In the genomic region with DNA sequence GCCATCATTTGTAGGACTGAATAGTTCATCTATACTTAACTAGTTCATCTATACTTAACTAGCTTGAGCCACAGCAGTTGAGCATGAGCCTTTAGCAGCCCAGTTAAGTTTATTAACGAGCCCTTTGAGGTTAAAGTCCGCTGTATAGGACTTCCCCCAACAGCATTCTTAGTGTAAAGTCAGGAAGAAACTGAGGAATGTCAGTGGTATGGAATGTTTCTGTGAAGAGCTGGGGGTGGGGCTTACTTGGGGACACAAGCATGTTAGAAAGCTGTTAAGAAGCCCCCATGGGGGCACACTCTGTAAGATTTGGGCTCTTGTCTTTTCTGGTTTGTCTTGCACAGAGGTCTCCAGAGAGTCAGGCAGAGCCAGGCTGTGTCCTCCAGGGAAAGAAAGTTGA, we compare ENCODE assay signal across 15 mouse cellular contexts. TPM values are rescaled to one million over a fixed set of nuclear protein-coding genes. Genes with fewer than 3 reads are reported as not detected.
DNase-seq lines count a peak whose midpoint lies in the region; ATAC-seq and TF ChIP-seq lines count a peak whose summit lies in the region.
"Had no signal": no experiment of that assay in that cellular context is flagged by ENCODE, and none has a peak within 500 bp of the region (broad histone marks: within the 10 kb centered on the region; RNA-seq: fewer than 3 reads in every experiment).

No protein-coding gene starts in this region.

- H3K9ac ChIP-seq in kidney, embryonic 15.5 days, result no peak overlapping the region
- no peak overlapping the region for H3K9ac ChIP-seq in CH12.LX (ENCODE audit: insufficient read depth, low read depth)
- no peak overlapping the region for H3K9ac ChIP-seq in limb, embryonic 15.5 days
- H3K9ac ChIP-seq: midbrain, embryonic 15.5 days; neural tube, embryonic 13.5 days had no signal

- H3K4me1 ChIP-seq in kidney, embryonic 15.5 days, result peaks cover 65% of the 10 kb centered on the region
- peaks cover 6 to 31% of the 10 kb centered on the region in 2 experiments; a peak in 3 of 4 replicates for H3K4me1 ChIP-seq in CH12.LX (ENCODE audit: control insufficient read depth in 1 of 2, insufficient read depth in 2 of 2)
- peaks cover 49% of the 10 kb centered on the region for H3K4me1 ChIP-seq in limb, embryonic 15.5 days

- peaks cover 48% of the 10 kb centered on the region for H3K27me3 ChIP-seq in kidney, embryonic 15.5 days
- H3K27me3 ChIP-seq in CH12.LX (replicated peaks), result no peaks in the 10 kb centered on the region
- peaks cover 26% of the 10 kb centered on the region for H3K27me3 ChIP-seq in limb, embryonic 15.5 days

- TF ChIP-seq EP300 in CH12.LX (IDR thresholded peaks at IDR 0.05; ENCODE audit: low read length), result no peak

- dilution Hi-C loops in CH12.LX (cut with MboI; ENCODE audit: extremely low pct_ligation_motif_present, extremely low pct_unique_long_range_greater_than_20kb, low sequenced_read_pairs), result no loop called here

- in situ Hi-C loops in CH12.LX (cut with MboI; ENCODE audit: low pct_ligation_motif_present, low pct_unique_long_range_greater_than_20kb, low sequenced_read_pairs), result loop anchor here (5.0 to 10.0 kb wide), 3 partner anchors 48 to 102 kb away; partner anchors contain the start of gene Batf3

- ATAC-seq in kidney, embryonic 15.5 days (replicated peaks; ENCODE audit: low FRiP score), result no peak
- no peak for ATAC-seq in limb, embryonic 15.5 days (ENCODE audit: insufficient number of reproducible peaks, low FRiP score, low TSS enrichment, low read depth)
- ATAC-seq: midbrain, embryonic 15.5 days had no signal

- H3K4me3 ChIP-seq in kidney, embryonic 15.5 days (replicated peaks), result no peak overlapping the region
- H3K4me3 ChIP-seq in CH12.LX (replicated peaks in 1 of 3; ENCODE audit: low read depth in 2 of 3, low read length in 2 of 3, poor library complexity in 1 of 3), result no peak overlapping the region
- no peak overlapping the region for H3K4me3 ChIP-seq in limb, embryonic 15.5 days
- H3K4me3 ChIP-seq: midbrain, embryonic 15.5 days; neural tube, embryonic 13.5 days had no signal

- peak overlapping the region; percentile 52 for H3K27ac ChIP-seq in kidney, embryonic 15.5 days
- H3K27ac ChIP-seq in CH12.LX (ENCODE audit: insufficient read depth, low read depth), result no peak overlapping the region
- H3K27ac ChIP-seq in limb, embryonic 15.5 days, result no peak overlapping the region
- H3K27ac ChIP-seq: midbrain, embryonic 15.5 days; neural tube, embryonic 13.5 days had no signal

- WGBS in kidney, embryonic 15.5 days, result 23% methylated on average over 2 of the region's 2 CpGs
- 12% methylated on average over 2 of the region's 2 CpGs for WGBS in limb, embryonic 15.5 days

- H3K36me3 ChIP-seq in kidney, embryonic 15.5 days, result no peaks in the 10 kb centered on the region
- H3K36me3 ChIP-seq in CH12.LX (replicated peaks in 1 of 2; ENCODE audit: control insufficient read depth in 1 of 2, insufficient read depth in 1 of 2, low read length in 1 of 2), result peaks cover 31 to 47% of the 10 kb centered on the region in 2 experiments
- no peaks in the 10 kb centered on the region for H3K36me3 ChIP-seq in limb, embryonic 15.5 days
- H3K36me3 ChIP-seq: midbrain, embryonic 15.5 days; neural tube, embryonic 13.5 days had no signal

- H3K79me2 ChIP-seq in CH12.LX (replicated peaks; ENCODE audit: control insufficient read depth, extremely low read depth, insufficient read depth, poor library complexity, severe bottlenecking), result peaks cover 46% of the 10 kb centered on the region

- peak; percentile 35 for DNase-seq in embryo, embryonic 11 days
- DNase-seq in embryo, embryonic 10 days (ENCODE audit: low spot score), result no peak
- DNase-seq in kidney, adult 8-10 months, result no peak
- no peak for DNase-seq in CH12.LX (ENCODE audit: extremely low read depth)
- DNase-seq in gastrocnemius, postnatal 25 days, result no peak
- DNase-seq in c-Kit-positive CD71-positive TER-119-positive erythroid progenitor cells, embryonic 14.5 days (ENCODE audit: low spot score), result no peak
- DNase-seq: cerebellum, adult 18-20 months had no signal

- no peak for TF ChIP-seq POLR2A in CH12.LX (IDR thresholded peaks at IDR 0.05; ENCODE audit: low read depth, low read length)

- H3K9me3 ChIP-seq in kidney, embryonic 15.5 days (replicated peaks), result no peaks in the 10 kb centered on the region
- H3K9me3 ChIP-seq in CH12.LX (replicated peaks; ENCODE audit: low read length), result peaks cover 14% of the 10 kb centered on the region
- H3K9me3 ChIP-seq in limb, embryonic 15.5 days, result no peaks in the 10 kb centered on the region
- H3K9me3 ChIP-seq: midbrain, embryonic 15.5 days; neural tube, embryonic 13.5 days had no signal

- H3K4me2 ChIP-seq in kidney, embryonic 15.5 days, result peak overlapping the region; percentile 38
- H3K4me2 ChIP-seq in CH12.LX (ENCODE audit: insufficient read depth, low read depth, poor library complexity, severe bottlenecking), result peak overlapping the region; percentile 84; the same call in 1 of the 2 replicates
- 0 out of 2 replicates have a peak overlapping the region, but pooled peaks have one; percentile 1 for H3K4me2 ChIP-seq in limb, embryonic 15.5 days
- H3K4me2 ChIP-seq: midbrain, embryonic 15.5 days; neural tube, embryonic 13.5 days had no signal

- no peak for TF ChIP-seq RAD21 in CH12.LX (IDR thresholded peaks at IDR 0.05; ENCODE audit: low read depth, low read length)

- no peak for TF ChIP-seq CTCF in CH12.LX (conservative IDR thresholded peaks at IDR 0.05 in 1 of 2, IDR thresholded peaks at IDR 0.05 in 1 of 2; ENCODE audit: low read depth in 2 of 2, low read length in 2 of 2)

TF ChIP-seq in CH12.LX, 34 proteins besides CTCF, POLR2A, EP300 and RAD21:
- no peak for TF ChIP-seq MAFK (IDR thresholded peaks at IDR 0.05; ENCODE audit: insufficient replicate concordance, low read length)
- no peak for TF ChIP-seq NRF1 (IDR thresholded peaks at IDR 0.05; ENCODE audit: low read depth, low read length)
- TF ChIP-seq TBP (conservative IDR thresholded peaks at IDR 0.05; ENCODE audit: low read depth, low read length), result no peak
- TF ChIP-seq MEF2A (IDR thresholded peaks at IDR 0.05; ENCODE audit: borderline replicate concordance, low read depth, low read length), result no peak
- no peak for TF ChIP-seq JUND (conservative IDR thresholded peaks at IDR 0.05; ENCODE audit: low read depth, low read length)
- TF ChIP-seq MAX (IDR thresholded peaks at IDR 0.05; ENCODE audit: low read length), result no peak
- no peak for TF ChIP-seq HCFC1 (IDR thresholded peaks at IDR 0.05; ENCODE audit: low read depth, low read length)
- no peak for TF ChIP-seq PAX5 (IDR thresholded peaks at IDR 0.05; ENCODE audit: low read length)
- TF ChIP-seq SIN3A (IDR thresholded peaks at IDR 0.05; ENCODE audit: low read length), result no peak
- TF ChIP-seq SMC3 (IDR thresholded peaks at IDR 0.05; ENCODE audit: low read depth, low read length), result no peak
- TF ChIP-seq CHD2 (IDR thresholded peaks at IDR 0.05; ENCODE audit: low read length), result no peak
- TF ChIP-seq E2F4 (IDR thresholded peaks at IDR 0.05; ENCODE audit: insufficient replicate concordance, low read depth, low read length), result no peak
TF ChIP-seq in CH12.LX: peak in this region for 0.

RNA-seq across cellular contexts. Expression of gene Fam71a, which starts 15.2 kb away (rescaled TPM):
- polyA plus RNA-seq in kidney, embryonic 15.5 days (2015; fragmentation: Nextera tagmentation; extraction: Ambion mirVana), result not detected in 2 replicates
- total RNA-seq in CH12.LX (2012; rRNA removed), result not detected in 2 replicates
- total RNA-seq in CH12.LX (2014; rRNA removed), result not detected in 2 replicates
- polyA plus RNA-seq in CH12.LX (2012; ENCODE audit: insufficient read length, low read depth), result not detected in 2 replicates
- not detected in 2 replicates for polyA plus RNA-seq in limb, embryonic 15.5 days (2015; fragmentation: Nextera tagmentation; extraction: Ambion mirVana)
- total RNA-seq in gastrocnemius, postnatal 25 days (2021), result not detected
- total RNA-seq: adrenal gland, postnatal 4 days; layer of hippocampus, adult 8-10 months; left cerebral cortex, postnatal 25 days had no signal
- polyA plus RNA-seq: midbrain, embryonic 15.5 days; neural tube, embryonic 13.5 days had no signal

RNA-seq across cellular contexts. Expression of gene Atf3, which starts 38.0 kb away (rescaled TPM):
- 4.2 and 4.3 TPM in 2 replicates for polyA plus RNA-seq in kidney, embryonic 15.5 days (2015; fragmentation: Nextera tagmentation; extraction: Ambion mirVana)
- 13.7 and 32.9 TPM in 2 replicates for total RNA-seq in CH12.LX (2012; rRNA removed)
- 39.7 and 41.5 TPM in 2 replicates for total RNA-seq in CH12.LX (2014; rRNA removed)
- 25.1 and 28.9 TPM in 2 replicates for polyA plus RNA-seq in CH12.LX (2012; ENCODE audit: insufficient read length, low read depth)
- 8.2 and 11.4 TPM in 2 replicates for polyA plus RNA-seq in limb, embryonic 15.5 days (2015; fragmentation: Nextera tagmentation; extraction: Ambion mirVana)
- total RNA-seq in gastrocnemius, postnatal 25 days (2021), result 10 to 100 TPM in 1 of 2 experiments, 1 to 10 TPM in 1; 7.0 to 12.6 TPM
- polyA plus RNA-seq: testis, adult 2 months had no signal

Comparison
In these comparisons a context has a peak if more than half of its experiments do, and no peak if none do; other contexts are left out.
1. H3K4me2 ChIP-seq: peak in every context shown above with its lines; median percentile 84 in CH12.LX; 38 in kidney, embryonic 15.5 days; 1 in limb, embryonic 15.5 days.